Mouse (Mus musculus) cerebellum, adult 2 months (tissue): ENCODE data around the gene Celsr2.

Source experiments
- CTCF ChIP-seq: fragments of 200-500 bp; IDR thresholded peaks from 2 replicates; pipeline ENCODE4 v1.5.1; 2011; ENCODE audit warnings: low read depth, mild to moderate bottlenecking, control low read depth, low read length, moderate library complexity, borderline replicate concordance; ENCODE audit not compliant: insufficient read depth
- POLR2A ChIP-seq: fragments of 200-500 bp; IDR thresholded peaks from 2 replicates; pipeline ENCODE4 v1.6.1; 2011; ENCODE audit warnings: low read length, control low read depth, borderline replicate concordance; ENCODE audit not compliant: insufficient read depth

GRCm38 (mm10) chr3:108386186-108386585 lies 29.2 kb downstream of the Celsr2 start:
- TF ChIP-seq POLR2A = no peak
- TF ChIP-seq CTCF = no peak
